Mouse (Mus musculus) embryonic facial prominence, embryonic 14.5 days (tissue): ENCODE data around the gene Hsf4. TPM values are rescaled to one million over a fixed set of nuclear protein-coding genes. Genes with fewer than 3 reads are reported as not detected.

Source experiments
- ATAC-seq: fragments of 200-750 bp; cut with Nextera tagmentation; 2 replicates; pipeline ENCODE4 v1.8.0; 2017; ENCODE audit warnings: low read depth, moderate number of reproducible peaks, moderate TSS enrichment
- DNase-seq: peaks from one replicate; pipeline ENCODE4 v3.0.0-alpha.2; 2015; ENCODE audit warnings: low spot score
- H3K27ac ChIP-seq: fragments of 300-500 bp; sonication (generic); replicated peaks from 2 replicates; pipeline ENCODE4 v1.5.1; 2014; ENCODE audit warnings: low read depth, mild to moderate bottlenecking, low read length, moderate library complexity
- H3K27me3 ChIP-seq: fragments of 300-500 bp; sonication (generic); replicated peaks from 2 replicates; pipeline ENCODE4 v1.6.1; 2014; ENCODE audit warnings: low read length; ENCODE audit not compliant: control insufficient read depth, insufficient read depth
- H3K36me3 ChIP-seq: fragments of 300-500 bp; sonication (generic); 2 replicates; pipeline ENCODE4 v1.6.1; 2014; ENCODE audit warnings: low read length, mixed read lengths; ENCODE audit not compliant: control insufficient read depth, insufficient read depth
- H3K4me1 ChIP-seq: fragments of 300-500 bp; sonication (generic); 2 replicates; pipeline ENCODE4 v1.6.1; 2014; ENCODE audit warnings: antibody characterized with exemption, low read length; ENCODE audit not compliant: control insufficient read depth, insufficient read depth
- H3K4me2 ChIP-seq: fragments of 300-500 bp; sonication (generic); 2 replicates; pipeline ENCODE4 v1.6.1; 2014; ENCODE audit warnings: low read depth, mild to moderate bottlenecking, low read length, moderate library complexity, mixed read lengths
- H3K4me3 ChIP-seq: fragments of 300-500 bp; sonication (generic); 2 replicates; pipeline ENCODE4 v1.5.1; 2014; ENCODE audit warnings: low read depth, mild to moderate bottlenecking, low read length
- H3K9ac ChIP-seq: fragments of 300-500 bp; sonication (generic); 2 replicates; pipeline ENCODE4 v1.6.1; 2014; ENCODE audit warnings: low read depth, mild to moderate bottlenecking, low read length, moderate library complexity, mixed read lengths
- H3K9me3 ChIP-seq: fragments of 300-500 bp; sonication (generic); 2 replicates; pipeline ENCODE4 v1.6.1; 2016; ENCODE audit warnings: low read length; ENCODE audit not compliant: control insufficient read depth
- WGBS: fragments of 180-500 bp; shearing (Covaris S2); extraction: QIAGEN DNeasy Blood & Tissue Kit; methylation state at CpG from one replicate; pipeline ENCODE4 v1.1.7; 2014; 5-methylcytosine and 5-hydroxymethylcytosine counted together
- polyA plus RNA-seq: library from polyadenylated mRNA; unstranded; fragments of >200 nt; fragmentation: Nextera tagmentation; extraction: Ambion mirVana; gene quantifications from 2 replicates; pipeline ENCODE4 v1.2.1, GENCODE M21; 2014

Hsf4 gene
- polyA plus RNA-seq, 1 experiment from 2014 or later: 0.49 TPM

GRCm38 (mm10) chr8:105263244-105263912 lies 6.2 kb upstream of the Hsf4 start:
- Histone ChIP-seq H3K27me3 (peaks cover 68% of the 10 kb centered on the region), H3K9me3 (peaks cover 8% of the 10 kb centered on the region; the same call in 1 of the 2 replicates), H3K4me2 (peak overlapping the region; percentile 91), H3K4me3 (peak overlapping the region; percentile 72), H3K4me1 (peaks cover 11% of the 10 kb centered on the region), H3K9ac (no peak overlapping the region), H3K27ac (no peak overlapping the region), H3K36me3 (no peaks in the 10 kb centered on the region)
- WGBS: 41% methylated on average over 16 of the region's 16 CpGs
- DNase-seq: no peak
- no peak for ATAC-seq

DNA sequence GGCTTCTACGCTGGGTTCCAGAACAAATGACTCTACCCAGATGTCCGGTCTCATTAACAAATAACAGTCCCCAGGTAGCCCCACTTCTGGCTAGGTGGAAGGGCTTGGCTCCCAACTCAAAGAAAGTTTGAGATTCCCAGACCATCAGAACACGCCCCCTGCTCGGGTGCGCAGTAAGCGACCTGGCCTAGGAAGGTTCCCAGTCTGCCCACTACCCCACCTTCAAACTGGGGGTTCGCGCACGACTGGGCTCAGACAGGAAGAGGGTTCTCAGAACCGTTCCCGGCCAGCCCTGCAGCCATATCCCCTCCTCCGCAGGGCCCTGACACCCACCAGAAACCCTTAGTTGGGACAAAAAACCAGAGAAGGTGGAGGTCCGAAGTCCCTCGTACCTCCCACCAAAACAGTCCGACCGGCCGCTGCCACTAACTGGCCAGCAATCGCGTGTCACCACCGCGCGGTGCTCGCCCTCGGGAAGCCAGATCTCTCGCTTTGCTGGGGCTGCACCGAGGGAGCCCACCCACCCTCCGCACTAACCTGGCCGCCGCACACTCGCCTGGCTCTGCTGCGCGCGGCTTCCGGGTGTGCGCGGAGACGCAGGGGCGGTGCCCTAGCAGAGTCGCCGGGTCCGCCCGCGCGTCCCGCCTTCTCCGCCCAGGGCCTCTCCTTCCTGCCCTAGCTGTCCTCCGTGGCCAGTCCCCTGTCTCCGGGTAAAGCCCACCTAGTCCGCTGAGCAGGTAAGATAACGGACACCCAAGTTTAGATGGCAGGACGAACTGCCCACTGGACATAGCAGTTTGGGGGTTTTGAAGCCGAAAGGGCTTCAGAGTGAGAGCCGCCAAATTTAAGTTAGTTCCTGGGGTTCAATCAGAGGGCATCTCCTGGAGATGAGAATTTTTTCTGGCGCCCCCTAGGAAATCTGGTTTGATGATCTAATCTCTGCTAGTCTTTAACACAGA lies 5.3 kb upstream of the Hsf4 start, which contains the start of the genes Tradd and Fbxl8:
Gene Tradd (minus strand): TSS at position 586 of the 959 bp plus-strand sequence.
Gene Fbxl8 (plus strand): TSS at position 625 of the 959 bp plus-strand sequence.
- DNase-seq (peak; percentile 80), ATAC-seq (peak; percentile 53; the same call in 1 of the 2 replicates)
- peak within 1 kb of the TSS; percentile 91 for H3K4me2 ChIP-seq
- peaks cover 68% of the 10 kb centered on the region for H3K27me3 ChIP-seq
- WGBS: 2% methylated on average over 42 of the region's 54 CpGs
- no peak within 1 kb of the TSS for H3K27ac ChIP-seq
- H3K9ac ChIP-seq: peak within 1 kb of the TSS; percentile 72
- H3K36me3 ChIP-seq: no peaks in the 10 kb centered on the region
- H3K9me3 ChIP-seq: peaks cover 8% of the 10 kb centered on the region; the same call in 1 of the 2 replicates
- peaks cover 17% of the 10 kb centered on the region for H3K4me1 ChIP-seq
- peak within 1 kb of the TSS; percentile 72 for H3K4me3 ChIP-seq

- 17% methylated on average over 10 of the region's 10 CpGs for WGBS
- Histone ChIP-seq H3K9me3 (peaks cover 8% of the 10 kb centered on the region; the same call in 1 of the 2 replicates), H3K4me1 (peaks cover 22% of the 10 kb centered on the region; the same call in 1 of the 2 replicates), H3K27me3 (peaks cover 68% of the 10 kb centered on the region), H3K4me2 (peak overlapping the region; percentile 91), H3K36me3 (no peaks in the 10 kb centered on the region), H3K4me3 (peak overlapping the region; percentile 72), H3K9ac (peak overlapping the region; percentile 72; the same call in 1 of the 2 replicates), H3K27ac (no peak overlapping the region)
- no peak for ATAC-seq
- DNase-seq: no peak
These were observed 4.5 kb upstream of the Hsf4 start for GRCm38 (mm10) chr8:105265128-105265527.

DNA sequence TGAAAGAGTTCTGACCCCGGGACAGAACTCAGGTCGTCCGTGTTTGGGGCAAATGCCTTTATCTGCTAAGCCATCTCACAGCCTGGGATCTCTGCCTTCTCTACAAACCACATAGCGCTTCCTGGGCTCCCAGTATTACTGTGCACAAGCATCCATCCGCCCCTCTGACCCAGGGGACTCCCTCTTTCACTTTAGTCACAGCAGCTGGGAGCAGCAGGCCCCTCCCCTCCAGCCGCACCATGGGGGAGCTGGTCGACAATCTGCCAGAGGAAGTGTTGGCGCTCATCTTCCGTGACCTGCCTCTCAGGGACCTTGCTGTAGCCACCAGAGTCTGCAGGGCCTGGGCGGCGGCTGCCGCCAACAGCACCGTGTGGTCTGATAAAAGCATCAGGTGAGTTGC lies 2.8 kb upstream of the Hsf4 start:
- Histone ChIP-seq H3K9ac (no peak overlapping the region), H3K27ac (no peak overlapping the region), H3K4me1 (peaks cover 24% of the 10 kb centered on the region; the same call in 1 of the 2 replicates), H3K4me2 (no peak overlapping the region), H3K9me3 (0 out of 2 replicates have a peak, but pooled peaks cover 4% of the 10 kb centered on the region), H3K27me3 (peaks cover 70% of the 10 kb centered on the region), H3K4me3 (no peak overlapping the region), H3K36me3 (no peaks in the 10 kb centered on the region)
- WGBS: 19% methylated on average over 13 of the region's 13 CpGs
- ATAC-seq (no peak), DNase-seq (no peak)

- peak overlapping the region; percentile 52 for H3K9ac ChIP-seq
These were observed 1.1 kb upstream of the Hsf4 start for GRCm38 (mm10) chr8:105268342-105269074.

GRCm38 (mm10) chr8:105269075-105269458 lies 534 bp upstream of the Hsf4 start:
- H3K27ac ChIP-seq: no peak overlapping the region
- no peaks in the 10 kb centered on the region for H3K36me3 ChIP-seq
- DNase-seq (no peak), ATAC-seq (no peak)
- 0 out of 2 replicates have a peak, but pooled peaks cover 4% of the 10 kb centered on the region for H3K9me3 ChIP-seq
- peak overlapping the region; percentile 26 for H3K9ac ChIP-seq
- H3K4me2 ChIP-seq: peak overlapping the region; percentile 88
- peak overlapping the region; percentile 50 for H3K4me3 ChIP-seq
- under 1% methylated on average over 10 of the region's 10 CpGs for WGBS
- H3K27me3 ChIP-seq: peaks cover 91% of the 10 kb centered on the region
- peaks cover 24% of the 10 kb centered on the region; the same call in 1 of the 2 replicates for H3K4me1 ChIP-seq

More at GRCm38 (mm10) chr8:105268342-105269074, 1.1 kb upstream of the Hsf4 start:
- Histone ChIP-seq H3K9me3 (0 out of 2 replicates have a peak, but pooled peaks cover 4% of the 10 kb centered on the region), H3K27ac (no peak overlapping the region), H3K4me3 (peak overlapping the region; percentile 50), H3K4me2 (peak overlapping the region; percentile 88), H3K4me1 (peaks cover 24% of the 10 kb centered on the region; the same call in 1 of the 2 replicates), H3K27me3 (peaks cover 86% of the 10 kb centered on the region), H3K36me3 (no peaks in the 10 kb centered on the region)
- peak; percentile 82 for ATAC-seq
- under 1% methylated on average over 62 of the region's 65 CpGs for WGBS
- peak; percentile 91 for DNase-seq

DNA sequence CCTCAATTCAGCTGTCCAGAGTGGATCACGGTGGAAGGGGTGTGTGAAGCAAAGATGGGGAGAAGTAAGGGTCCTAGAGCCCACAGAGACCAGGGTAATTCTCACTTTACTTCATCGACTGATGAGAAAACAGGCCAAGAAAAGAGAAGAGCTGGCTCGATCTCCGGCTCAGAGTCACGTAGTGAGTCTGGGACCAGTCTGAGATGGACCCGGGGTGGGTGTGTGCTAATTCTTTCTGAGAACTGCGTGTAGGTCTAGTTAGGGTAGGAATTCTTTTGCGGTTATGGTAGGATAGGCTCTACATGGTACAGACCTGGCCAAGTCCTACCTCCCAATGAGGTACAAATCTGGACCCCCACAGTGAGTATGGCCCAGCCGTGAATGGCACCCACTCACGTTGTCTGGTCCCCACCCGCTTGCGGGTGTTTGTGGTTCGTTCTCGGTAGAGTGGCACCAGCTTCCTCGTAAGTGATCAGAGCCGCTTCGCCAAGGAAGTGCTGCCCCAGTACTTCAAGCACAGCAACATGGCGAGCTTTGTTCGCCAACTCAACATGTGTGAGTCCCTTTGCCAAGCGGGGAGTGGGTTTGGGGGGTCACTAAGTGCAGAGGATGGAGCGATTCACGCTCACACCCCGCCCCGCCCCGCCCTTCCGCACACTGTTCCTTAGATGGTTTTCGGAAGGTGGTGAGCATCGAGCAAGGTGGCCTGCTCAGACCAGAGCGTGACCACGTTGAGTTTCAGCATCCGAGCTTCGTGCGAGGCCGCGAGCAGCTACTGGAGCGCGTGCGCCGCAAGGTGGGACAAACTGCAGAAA lies 707 bp downstream of the Hsf4 start:
- H3K4me2 ChIP-seq: peak overlapping the region; percentile 88
- H3K4me1 ChIP-seq: peaks cover 19% of the 10 kb centered on the region; the same call in 1 of the 2 replicates
- H3K27ac ChIP-seq: no peak overlapping the region
- DNase-seq (no peak), ATAC-seq (no peak)
- peak overlapping the region; percentile 26 for H3K9ac ChIP-seq
- H3K36me3 ChIP-seq: no peaks in the 10 kb centered on the region
- H3K9me3 ChIP-seq: 0 out of 2 replicates have a peak, but pooled peaks cover 4% of the 10 kb centered on the region
- H3K4me3 ChIP-seq: peak overlapping the region; percentile 50
- H3K27me3 ChIP-seq: peaks cover 98% of the 10 kb centered on the region
- 4% methylated on average over 38 of the region's 39 CpGs for WGBS
